Mouse (Mus musculus) CH12.LX (cell line): Measurements from ENCODE around the gene Dbil5.

Experiments used
- CTCF ChIP-seq, 2 experiments: IDR thresholded peaks in 1 of 2; conservative IDR thresholded peaks in 1 of 2; 2 replicates each; pipeline ENCODE4 v1.5.1; 2011 to 2012; ENCODE audit warnings: low read depth in 2 of 2, low read length in 2 of 2, improper control_type of control experiment in 1 of 2, inconsistent platforms in 1 of 2, mild to moderate bottlenecking in 1 of 2, moderate library complexity in 1 of 2
- EP300 ChIP-seq: IDR thresholded peaks from 2 replicates; pipeline ENCODE4 v1.6.1; 2011; ENCODE audit warnings: low read length, improper control_type of control experiment
- ZMIZ1 ChIP-seq: IDR thresholded peaks from 2 replicates; pipeline ENCODE4 v1.6.1; 2012; ENCODE audit warnings: low read depth, mild to moderate bottlenecking, inconsistent platforms, low read length, improper control_type of control experiment
- ZNF384 ChIP-seq: IDR thresholded peaks from 2 replicates; pipeline ENCODE4 v1.6.1; 2012; ENCODE audit warnings: low read depth, low read length, improper control_type of control experiment, inconsistent platforms

- TF ChIP-seq ZNF384 = no peak
- TF ChIP-seq EP300 = no peak
- TF ChIP-seq CTCF (conservative IDR thresholded peaks at IDR 0.05 in 1 of 2, IDR thresholded peaks at IDR 0.05 in 1 of 2; ENCODE audit: low read depth in 2 of 2, low read length in 2 of 2) = no peak
- TF ChIP-seq ZMIZ1 = no peak
Observed at GRCm38 (mm10) chr11:76215011-76215410, 2.4 kb upstream of the Dbil5 start.
